Mouse (Mus musculus) thymus, adult 2 months (tissue): ENCODE results near the gene Mpdz. TPM values are rescaled to one million over a fixed set of nuclear protein-coding genes. Genes with fewer than 3 reads are reported as not detected.

ENCODE experiments used
- DNase-seq: peaks from one replicate; pipeline ENCODE4 v3.0.0; 2021
- H3K27ac ChIP-seq: fragments of 200-500 bp; 2 replicates; pipeline ENCODE4 v1.5.1; 2012; ENCODE audit warnings: low read length, control low read depth; ENCODE audit not compliant: control insufficient read depth, insufficient read depth
- H3K27me3 ChIP-seq: fragments of 200-500 bp; 2 replicates; pipeline ENCODE4 v1.6.1; 2012; ENCODE audit warnings: mild to moderate bottlenecking, low read length, moderate library complexity, mixed read lengths; ENCODE audit not compliant: control insufficient read depth, insufficient read depth
- H3K36me3 ChIP-seq: fragments of 200-500 bp; 2 replicates; pipeline ENCODE4 v1.6.1; 2012; ENCODE audit warnings: mild to moderate bottlenecking, low read length, moderate library complexity; ENCODE audit not compliant: control insufficient read depth, insufficient read depth
- H3K4me1 ChIP-seq: fragments of 200-500 bp; replicated peaks from 2 replicates; pipeline ENCODE4 v1.6.1; 2012; ENCODE audit warnings: low read length; ENCODE audit not compliant: control insufficient read depth, insufficient read depth
- H3K4me3 ChIP-seq: fragments of 200-500 bp; 2 replicates; pipeline ENCODE4 v1.5.1; 2012; ENCODE audit warnings: mild to moderate bottlenecking, low read length, control low read depth, moderate library complexity; ENCODE audit not compliant: control insufficient read depth, insufficient read depth
- CTCF ChIP-seq: fragments of 200-500 bp; IDR thresholded peaks from 2 replicates; pipeline ENCODE4 v1.5.1; 2012; ENCODE audit warnings: mild to moderate bottlenecking, control low read depth, low read length, moderate library complexity, borderline replicate concordance; ENCODE audit not compliant: control insufficient read depth, poor library complexity, insufficient read depth; ENCODE audit errors: extremely low read depth
- POLR2A ChIP-seq: fragments of 200-500 bp; IDR thresholded peaks from 2 replicates; pipeline ENCODE4 v1.6.1; 2012; ENCODE audit warnings: mild to moderate bottlenecking, low read length, control low read depth, moderate library complexity; ENCODE audit not compliant: control insufficient read depth, poor library complexity, insufficient read depth; ENCODE audit errors: extremely low read depth
- WGBS: fragments of 180-500 bp; shearing (Covaris S2); methylation state at CpG from one replicate; pipeline ENCODE4 v1.1.7; 2018; 5-methylcytosine and 5-hydroxymethylcytosine counted together
- polyA plus RNA-seq: library from polyadenylated mRNA; depleted of rRNA; stranded (reverse); fragments of >200 nt; gene quantifications from 2 replicates; pipeline ENCODE4 v1.2.3, GENCODE M21; 2012

Mpdz gene
- polyA plus RNA-seq, 1 experiment, result 1.8 TPM

GRCm38 (mm10) chr4:81348646-81349045 lies 94.0 kb downstream of the Mpdz start:
- Histone ChIP-seq H3K4me3 (no peak overlapping the region), H3K27ac (no peak overlapping the region), H3K27me3 (no peaks in the 10 kb centered on the region), H3K36me3 (no peaks in the 10 kb centered on the region), H3K4me1 (no peaks in the 10 kb centered on the region)
- WGBS, result 93% methylated on average over 7 of the region's 7 CpGs
- DNase-seq, result no peak
- no peak for TF ChIP-seq POLR2A
- no peak for TF ChIP-seq CTCF

GRCm38 (mm10) chr4:81345141-81345540 lies 97.5 kb downstream of the Mpdz start:
- Histone ChIP-seq H3K27me3 (no peaks in the 10 kb centered on the region), H3K4me1 (no peaks in the 10 kb centered on the region), H3K27ac (no peak overlapping the region), H3K36me3 (no peaks in the 10 kb centered on the region), H3K4me3 (no peak overlapping the region)
- WGBS, result 92% methylated on average over 3 of the region's 3 CpGs
- no peak for TF ChIP-seq POLR2A
- no peak for TF ChIP-seq CTCF
- no peak for DNase-seq

GRCm38 (mm10) chr4:81333628-81333991 lies 109.0 kb downstream of the Mpdz start:
- H3K4me1 ChIP-seq, result no peaks in the 10 kb centered on the region
- no peak overlapping the region for H3K4me3 ChIP-seq
- 76% methylated on average over 2 of the region's 2 CpGs for WGBS
- H3K27me3 ChIP-seq, result no peaks in the 10 kb centered on the region
- H3K27ac ChIP-seq, result no peak overlapping the region
- TF ChIP-seq CTCF (no peak), POLR2A (no peak)
- no peaks in the 10 kb centered on the region for H3K36me3 ChIP-seq
- no peak for DNase-seq

GRCm38 (mm10) chr4:81332901-81333627 lies 109.6 kb downstream of the Mpdz start:
- TF ChIP-seq POLR2A (no peak), CTCF (no peak)
- WGBS, result 86% methylated on average over 11 of the region's 11 CpGs
- no peak overlapping the region for H3K27ac ChIP-seq
- no peak for DNase-seq
- no peaks in the 10 kb centered on the region for H3K36me3 ChIP-seq
- no peaks in the 10 kb centered on the region for H3K4me1 ChIP-seq
- H3K4me3 ChIP-seq, result no peak overlapping the region
- H3K27me3 ChIP-seq, result no peaks in the 10 kb centered on the region

GRCm38 (mm10) chr4:81332439-81332841 lies 110.2 kb downstream of the Mpdz start:
- no peaks in the 10 kb centered on the region for H3K4me1 ChIP-seq
- no peak overlapping the region for H3K27ac ChIP-seq
- DNase-seq, result no peak
- H3K4me3 ChIP-seq, result no peak overlapping the region
- no peak for TF ChIP-seq POLR2A
- TF ChIP-seq CTCF, result no peak
- H3K36me3 ChIP-seq, result no peaks in the 10 kb centered on the region
- H3K27me3 ChIP-seq, result no peaks in the 10 kb centered on the region
- 94% methylated on average over 6 of the region's 6 CpGs for WGBS

- DNase-seq, result no peak
- Histone ChIP-seq H3K4me3 (no peak overlapping the region), H3K27me3 (no peaks in the 10 kb centered on the region), H3K27ac (no peak overlapping the region), H3K36me3 (no peaks in the 10 kb centered on the region), H3K4me1 (no peaks in the 10 kb centered on the region)
- 96% methylated on average over 2 of the region's 2 CpGs for WGBS
- TF ChIP-seq CTCF, result no peak
- no peak for TF ChIP-seq POLR2A
Measured at GRCm38 (mm10) chr4:81327694-81328093, 114.9 kb downstream of the Mpdz start.

- H3K27me3 ChIP-seq, result no peaks in the 10 kb centered on the region
- H3K36me3 ChIP-seq, result no peaks in the 10 kb centered on the region
- 96% methylated on average over 4 of the region's 4 CpGs for WGBS
- H3K27ac ChIP-seq, result no peak overlapping the region
- no peak for DNase-seq
- TF ChIP-seq POLR2A (no peak), CTCF (no peak)
- no peak overlapping the region for H3K4me3 ChIP-seq
- H3K4me1 ChIP-seq, result no peaks in the 10 kb centered on the region
Measured at GRCm38 (mm10) chr4:81323853-81324252, 118.8 kb downstream of the Mpdz start.

- 94% methylated on average over 3 of the region's 3 CpGs for WGBS
Measured at GRCm38 (mm10) chr4:81322232-81322631, 120.4 kb downstream of the Mpdz start.

More at GRCm38 (mm10) chr4:81322232-81322631, 120.4 kb downstream of the Mpdz start:
- no peak overlapping the region for H3K4me3 ChIP-seq
- no peaks in the 10 kb centered on the region for H3K27me3 ChIP-seq
- no peak overlapping the region for H3K27ac ChIP-seq
- no peak for TF ChIP-seq POLR2A
- no peak for TF ChIP-seq CTCF
- H3K36me3 ChIP-seq, result no peaks in the 10 kb centered on the region
- no peak for DNase-seq
- no peaks in the 10 kb centered on the region for H3K4me1 ChIP-seq
